Mouse (Mus musculus) mesoderm, embryonic 11.5 days (tissue): ENCODE data around the gene Gm17387.

Experiments
- DNase-seq: peaks from one replicate; pipeline ENCODE4 v3.0.0-alpha.2; 2012; ENCODE audit warnings: low read depth, low spot score

Gene Gm17387

GRCm38 (mm10) chr7:141047581-141048225 is 18.8 kb downstream of the Gm17387 start:
- DNase-seq = peak; percentile 48

- DNase-seq = peak; percentile 96
Observed at GRCm38 (mm10) chr7:141048226-141049218, 19.6 kb downstream of the Gm17387 start.

GRCm38 (mm10) chr7:141049326-141049725 is 20.4 kb downstream of the Gm17387 start:
- DNase-seq = no peak

GRCm38 (mm10) chr7:141051060-141051685 is 22.2 kb downstream of the Gm17387 start:
- DNase-seq = no peak

- DNase-seq = no peak
Observed at GRCm38 (mm10) chr7:141052016-141052415, 23.1 kb downstream of the Gm17387 start.

GRCm38 (mm10) chr7:141052421-141052820 is 23.5 kb downstream of the Gm17387 start:
- DNase-seq = no peak

GRCm38 (mm10) chr7:141055785-141056184 is 26.9 kb downstream of the Gm17387 start:
- no peak for DNase-seq

- no peak for DNase-seq
Observed at GRCm38 (mm10) chr7:141056976-141057375, 28.0 kb downstream of the Gm17387 start.

GRCm38 (mm10) chr7:141057541-141057940 is 28.6 kb downstream of the Gm17387 start:
- DNase-seq = no peak

- DNase-seq = no peak
Observed at GRCm38 (mm10) chr7:141058601-141059341, 29.8 kb downstream of the Gm17387 start.

- no peak for DNase-seq
Observed at GRCm38 (mm10) chr7:141059929-141060328, 31.0 kb downstream of the Gm17387 start.

- peak; percentile 90 for DNase-seq
Observed at GRCm38 (mm10) chr7:141060426-141061242, 31.7 kb downstream of the Gm17387 start, which contains the start of gene B4galnt4. Gene B4galnt4, plus strand, starts transcription at chr7:141061104.

- peak; percentile 64 for DNase-seq
Observed at GRCm38 (mm10) chr7:141061269-141061692, 32.4 kb downstream of the Gm17387 start.

GRCm38 (mm10) chr7:141062525-141062924 is 33.6 kb downstream of the Gm17387 start:
- no peak for DNase-seq

- DNase-seq = no peak
Observed at GRCm38 (mm10) chr7:141063353-141063752, 34.4 kb downstream of the Gm17387 start.

GRCm38 (mm10) chr7:141064175-141064574 is 35.2 kb downstream of the Gm17387 start:
- DNase-seq = no peak

GRCm38 (mm10) chr7:141064576-141064975 is 35.6 kb downstream of the Gm17387 start:
- no peak for DNase-seq

- no peak for DNase-seq
Observed at GRCm38 (mm10) chr7:141068351-141068750, 39.4 kb downstream of the Gm17387 start.

GRCm38 (mm10) chr7:141070058-141070862 is 41.3 kb downstream of the Gm17387 start:
- DNase-seq = peak; percentile 86
